Mouse (Mus musculus) small intestine, adult 2 months (tissue): ENCODE data around the gene Gnl3l. TPM values are rescaled to one million over a fixed set of nuclear protein-coding genes. Genes with fewer than 3 reads are reported as not detected.

Experiments
- H3K27ac ChIP-seq: fragments of 200-500 bp; 2 replicates; pipeline ENCODE4 v1.5.1; 2012; ENCODE audit warnings: low read depth, low read length, control low read depth, inconsistent platforms; ENCODE audit not compliant: insufficient read depth
- H3K27me3 ChIP-seq: fragments of 200-500 bp; 2 replicates; pipeline ENCODE4 v1.6.1; 2012; ENCODE audit warnings: mild to moderate bottlenecking, moderate library complexity, low read length, inconsistent platforms; ENCODE audit not compliant: control insufficient read depth, insufficient read depth
- H3K36me3 ChIP-seq: fragments of 200-500 bp; 2 replicates; pipeline ENCODE4 v1.6.1; 2012; ENCODE audit warnings: mild to moderate bottlenecking, low read length, control low read depth, inconsistent platforms; ENCODE audit not compliant: control insufficient read depth, insufficient read depth
- H3K4me1 ChIP-seq: fragments of 200-500 bp; 2 replicates; pipeline ENCODE4 v1.6.1; 2012; ENCODE audit warnings: low read length, inconsistent platforms, mixed read lengths; ENCODE audit not compliant: control insufficient read depth, insufficient read depth, insufficient read length
- H3K4me3 ChIP-seq: fragments of 200-500 bp; 2 replicates; pipeline ENCODE4 v1.5.1; 2012; ENCODE audit warnings: low read depth, mild to moderate bottlenecking, control low read depth, inconsistent platforms, low read length, moderate library complexity
- CTCF ChIP-seq: fragments of 200-500 bp; IDR thresholded peaks from 2 replicates; pipeline ENCODE4 v1.5.1; 2012; ENCODE audit warnings: low read depth, mild to moderate bottlenecking, control low read depth, inconsistent platforms, low read length, moderate library complexity, mixed read lengths; ENCODE audit not compliant: insufficient replicate concordance, insufficient read length; ENCODE audit errors: extremely low read depth
- POLR2A ChIP-seq: fragments of 200-500 bp; IDR thresholded peaks from 2 replicates; pipeline ENCODE4 v1.6.1; 2012; ENCODE audit warnings: low read depth, mild to moderate bottlenecking, control low read depth, inconsistent platforms, low read length, moderate library complexity
- WGBS: fragments of 180-500 bp; shearing (Covaris S2); methylation state at CpG from one replicate; pipeline ENCODE4 v1.1.7; 2018; 5-methylcytosine and 5-hydroxymethylcytosine counted together
- polyA plus RNA-seq: library from polyadenylated mRNA; depleted of rRNA; stranded (reverse); fragments of >200 nt; gene quantifications from 2 replicates; pipeline ENCODE4 v1.2.3, GENCODE M21; 2012; rRNA removed

Gene Gnl3l
- polyA plus RNA-seq, 1 experiment = 3.2 TPM

- Histone ChIP-seq H3K27me3 (no peaks in the 10 kb centered on the region), H3K4me1 (no peaks in the 10 kb centered on the region), H3K27ac (no peak overlapping the region), H3K4me3 (no peak overlapping the region), H3K36me3 (no peaks in the 10 kb centered on the region)
- TF ChIP-seq CTCF (no peak), POLR2A (no peak)
- WGBS = 84% methylated on average over 1 of the region's 1 CpGs
These were observed 61.1 kb downstream of the Gnl3l start for GRCm38 (mm10) chrX:150956016-150956415.

- Histone ChIP-seq H3K4me1 (no peaks in the 10 kb centered on the region), H3K27me3 (no peaks in the 10 kb centered on the region), H3K4me3 (no peak overlapping the region), H3K27ac (no peak overlapping the region), H3K36me3 (no peaks in the 10 kb centered on the region)
- TF ChIP-seq POLR2A (no peak), CTCF (no peak)
- WGBS = 70% methylated on average over 2 of the region's 2 CpGs
These were observed 61.7 kb downstream of the Gnl3l start for GRCm38 (mm10) chrX:150955441-150955840.

- Histone ChIP-seq H3K4me1 (no peaks in the 10 kb centered on the region), H3K4me3 (no peak overlapping the region), H3K27ac (no peak overlapping the region), H3K27me3 (no peaks in the 10 kb centered on the region), H3K36me3 (no peaks in the 10 kb centered on the region)
- 87% methylated on average over 1 of the region's 1 CpGs for WGBS
- no peak for TF ChIP-seq CTCF
- TF ChIP-seq POLR2A = no peak
These were observed 62.4 kb downstream of the Gnl3l start for GRCm38 (mm10) chrX:150954721-150955120.

Other genes with a start within 250 kb of the Gnl3l start
- gene Maged2, start 203.0 kb downstream of the Gnl3l start, polyA plus RNA-seq = 5.8 and 6.4 TPM in 2 replicates
- 1.7 and 2.3 TPM in 2 replicates for gene Fgd1, start 28.8 kb upstream of the Gnl3l start, polyA plus RNA-seq
- 0.46 and 0.98 TPM in 2 replicates for gene Tsr2, start 79.2 kb upstream of the Gnl3l start, polyA plus RNA-seq
- gene Wnk3, start 180.8 kb upstream of the Gnl3l start, polyA plus RNA-seq = 0.01 TPM in 1 of 2 replicates, not detected in the other